ENCODE assay signal across 9 mouse cellular contexts in genomic region chr14:103131991-103132390, GRCm38 (mm10). TPM values are rescaled to one million over a fixed set of nuclear protein-coding genes. Genes with fewer than 3 reads are reported as not detected.
DNase-seq lines count a peak whose midpoint lies in the region; ATAC-seq and TF ChIP-seq lines count a peak whose summit lies in the region.
"Had no signal": no experiment of that assay in that cellular context is flagged by ENCODE, and none has a peak within 500 bp of the region (broad histone marks: within the 10 kb centered on the region; RNA-seq: fewer than 3 reads in every experiment).

No protein-coding gene starts in this region.

- WGBS in intestine, postnatal 0 days, result 68% methylated on average over 2 of the region's 2 CpGs

- peak; percentile 21 to 44 for DNase-seq in adrenal gland, adult (ENCODE audit: inconsistent age in 2 of 2, low spot score in 1 of 2)
- no peak for DNase-seq in adrenal gland, adult 8-10 months
- DNase-seq in left cerebral cortex, adult 2 months (ENCODE audit: extremely low spot score in 1 of 2, low spot score in 2 of 2), result no peak
- no peak for DNase-seq in left cerebral cortex, postnatal 36 days (ENCODE audit: low spot score in 2 of 2)
- DNase-seq in c-Kit-positive CD71-positive TER-119-positive erythroid progenitor cells, embryonic 14.5 days (ENCODE audit: low spot score), result peak; percentile 45
- peak; percentile 63 for DNase-seq in lung, postnatal 36 days
- DNase-seq in neural tube, embryonic 10.5 days (ENCODE audit: extremely low spot score, low spot score), result no peak

- H3K36me3 ChIP-seq in intestine, postnatal 0 days (ENCODE audit: control insufficient read depth, insufficient read depth), result peaks cover 42% of the 10 kb centered on the region

- no peaks in the 10 kb centered on the region for H3K4me1 ChIP-seq in intestine, postnatal 0 days (replicated peaks; ENCODE audit: control insufficient read depth, insufficient read depth, low read length)
- H3K4me1 ChIP-seq: stomach, embryonic 15.5 days had no signal

- H3K4me2 ChIP-seq in intestine, postnatal 0 days (replicated peaks; ENCODE audit: low read depth), result no peak overlapping the region
- H3K4me2 ChIP-seq: stomach, embryonic 15.5 days had no signal

- H3K9ac ChIP-seq in intestine, postnatal 0 days (ENCODE audit: low read depth, low read length), result no peak overlapping the region
- H3K9ac ChIP-seq: stomach, embryonic 15.5 days had no signal

- ATAC-seq in intestine, postnatal 0 days, result peak; percentile 73

- TF ChIP-seq CTCF in left cerebral cortex, adult 2 months (IDR thresholded peaks at IDR 0.05), result peak; percentile 50
- TF ChIP-seq CTCF in intestine, postnatal 0 days (IDR thresholded peaks at IDR 0.05; ENCODE audit: low read depth), result peak; percentile 87

- H3K27me3 ChIP-seq in intestine, postnatal 0 days (replicated peaks; ENCODE audit: control insufficient read depth, insufficient read depth, low read length), result no peaks in the 10 kb centered on the region
- H3K27me3 ChIP-seq: stomach, embryonic 15.5 days had no signal

- no peak overlapping the region for H3K27ac ChIP-seq in left cerebral cortex, adult 2 months
- H3K27ac ChIP-seq in intestine, postnatal 0 days (ENCODE audit: low read depth, low read length), result no peak overlapping the region
- H3K27ac ChIP-seq: stomach, embryonic 15.5 days had no signal

- no peaks in the 10 kb centered on the region for H3K9me3 ChIP-seq in intestine, postnatal 0 days (ENCODE audit: control insufficient read depth)
- H3K9me3 ChIP-seq: stomach, embryonic 15.5 days had no signal

- no peak overlapping the region for H3K4me3 ChIP-seq in left cerebral cortex, adult 2 months
- H3K4me3 ChIP-seq in intestine, postnatal 0 days (ENCODE audit: low read depth, low read length), result no peak overlapping the region
- H3K4me3 ChIP-seq: stomach, embryonic 15.5 days had no signal

- intact Hi-C loops in left cerebral cortex, adult 2 months (cut with DNase I), result no loop called here
- intact Hi-C loops in left cerebral cortex, postnatal 36 days (cut with DNase I), result no loop called here

RNA-seq across cellular contexts. Expression of gene Fbxl3, which starts 32.6 kb away (rescaled TPM):
- total RNA-seq in adrenal gland, adult 8-10 months (2022), result 10 to 100 TPM; 60.2 to 93.4 (median 85.3) TPM
- total RNA-seq in left cerebral cortex, adult 2 months (2021), result 100 to 1,000 TPM in 1 of 2 experiments, 10 to 100 TPM in 1; 99.8 to 105 TPM
- 10 to 100 TPM; 83.0 to 99.0 TPM for total RNA-seq in left cerebral cortex, postnatal 36 days (2021)
- polyA plus RNA-seq in intestine, postnatal 0 days (2015; fragmentation: Nextera tagmentation; extraction: Ambion mirVana), result 21.7 and 22.1 TPM in 2 replicates

Comparison
In these comparisons a context has a peak if more than half of its experiments do, and no peak if none do; other contexts are left out.
1. DNase-seq: peak in adrenal gland, adult (2 of 2), c-Kit-positive CD71-positive TER-119-positive erythroid progenitor cells, embryonic 14.5 days (single experiment) and lung, postnatal 36 days (single experiment); none in adrenal gland, adult 8-10 months (single experiment), left cerebral cortex, adult 2 months (0 of 2), left cerebral cortex, postnatal 36 days (0 of 2) and neural tube, embryonic 10.5 days (single experiment).